Mouse (Mus musculus) lung, postnatal 36 days (tissue): ENCODE results near the gene Bbs4.
A peak's percentile ranks its signal among the peaks of the same experiment; 100 is the strongest.
"Not testable (repeated sequence)": the region's sequence is repeated elsewhere in the genome, so short reads cannot be mapped to it uniquely, and the experiment has no call there.

Experiments used
- DNase-seq: peaks from one replicate; pipeline ENCODE4 v3.0.0; 2022; ENCODE audit warnings: mixed read lengths

Bbs4 gene

DNA sequence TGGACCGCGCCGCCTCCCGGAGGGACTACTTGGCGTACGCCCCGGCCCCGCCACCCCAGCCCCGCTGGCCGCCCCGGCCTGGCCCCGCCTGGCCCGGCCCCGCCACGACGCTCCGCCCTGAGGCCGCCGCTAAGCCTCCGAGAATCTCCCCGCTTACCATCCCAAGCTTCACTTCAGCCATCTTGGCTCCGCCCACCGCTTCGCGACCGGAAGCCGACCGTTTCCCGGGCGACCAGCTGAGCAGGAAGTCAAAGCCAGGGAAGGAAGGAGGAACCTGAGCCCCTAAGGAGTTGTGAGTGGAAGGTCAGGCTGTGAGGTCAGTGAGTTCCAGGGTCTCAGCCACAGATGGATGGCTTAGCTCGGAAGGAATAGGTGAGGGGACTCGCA is at the start of gene Bbs4:
Gene Bbs4, minus strand, starts transcription at position 256 of the 387 bp plus-strand sequence.
- peak; percentile 97 for DNase-seq

DNA sequence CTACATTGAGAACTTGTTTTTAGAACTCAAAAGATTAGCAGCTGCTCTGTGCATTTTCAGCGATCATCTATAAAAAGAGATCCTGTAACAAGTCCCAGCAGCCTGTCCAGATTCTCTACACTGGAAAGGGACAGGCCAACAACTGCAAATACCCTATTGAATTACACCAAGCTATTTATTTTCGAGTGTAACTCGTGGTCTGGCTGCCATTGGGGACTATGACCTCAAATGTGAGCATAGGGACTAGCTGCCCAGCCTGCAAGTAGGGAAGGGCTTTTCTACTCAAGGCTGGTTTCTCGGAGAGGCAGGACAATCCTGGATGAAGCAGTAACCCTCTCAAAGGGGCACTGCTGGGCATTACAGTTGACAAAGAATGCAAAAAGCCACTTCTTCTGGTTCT is 35.8 kb upstream of the Bbs4 start:
- no peak for DNase-seq

DNA sequence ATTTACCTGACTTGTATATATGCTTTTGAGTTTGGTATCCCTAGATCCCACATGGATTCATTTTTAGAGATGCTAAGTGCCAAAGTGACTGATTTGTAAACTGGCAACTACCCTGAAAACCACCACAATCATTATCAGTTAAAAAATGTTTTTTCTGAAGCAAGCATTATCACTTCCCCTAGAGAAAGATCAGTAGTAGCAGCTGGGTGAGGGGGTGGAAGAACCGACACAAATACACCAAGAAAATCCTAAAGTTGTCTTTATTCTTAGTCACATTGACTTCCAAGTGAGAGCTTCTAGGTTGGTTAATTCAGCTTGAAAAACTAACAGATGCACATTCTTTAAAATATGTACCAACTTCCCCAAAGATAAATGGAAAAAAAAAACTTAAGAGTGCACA is 35.0 kb upstream of the Bbs4 start:
- DNase-seq, result no peak

DNA sequence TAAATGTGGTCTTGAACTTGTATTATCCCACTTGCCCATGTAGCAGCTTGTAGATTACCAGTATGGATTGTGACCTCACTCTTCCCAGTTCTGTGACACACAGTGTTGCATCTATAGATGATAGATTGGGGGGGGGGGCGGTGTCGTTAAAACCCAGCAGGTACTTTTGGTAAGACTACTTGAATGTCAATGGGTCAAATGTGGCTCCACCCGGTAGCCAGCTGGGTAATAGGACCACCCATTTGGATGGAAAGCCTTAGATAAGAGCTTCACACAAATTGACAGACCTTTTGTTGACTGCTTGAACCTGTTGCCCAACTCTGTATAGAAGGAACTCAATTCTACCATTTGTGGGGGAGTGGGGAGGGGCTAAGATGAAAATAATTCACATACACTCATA is 34.2 kb upstream of the Bbs4 start:
- DNase-seq, result no peak

DNA sequence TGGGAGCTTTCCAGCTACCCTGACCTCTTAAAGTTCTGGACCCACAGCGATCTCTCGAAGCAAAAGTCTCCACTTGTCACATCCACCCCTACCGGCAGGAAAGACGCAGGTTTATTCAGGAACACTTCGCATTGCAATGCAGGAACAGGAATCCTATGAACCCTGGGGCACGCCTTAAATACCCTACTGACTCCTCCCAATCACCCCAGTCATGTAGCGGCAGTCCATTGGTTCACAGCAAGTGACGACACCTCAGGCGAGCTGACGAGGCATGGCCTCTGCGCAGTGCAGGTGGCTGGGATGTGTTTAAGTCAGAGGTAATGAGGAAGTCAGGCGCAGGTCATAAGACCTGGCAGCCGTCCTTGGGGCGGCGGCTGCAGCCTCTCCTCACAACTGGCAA is 22.3 kb upstream of the Bbs4 start:
- no peak for DNase-seq

DNA sequence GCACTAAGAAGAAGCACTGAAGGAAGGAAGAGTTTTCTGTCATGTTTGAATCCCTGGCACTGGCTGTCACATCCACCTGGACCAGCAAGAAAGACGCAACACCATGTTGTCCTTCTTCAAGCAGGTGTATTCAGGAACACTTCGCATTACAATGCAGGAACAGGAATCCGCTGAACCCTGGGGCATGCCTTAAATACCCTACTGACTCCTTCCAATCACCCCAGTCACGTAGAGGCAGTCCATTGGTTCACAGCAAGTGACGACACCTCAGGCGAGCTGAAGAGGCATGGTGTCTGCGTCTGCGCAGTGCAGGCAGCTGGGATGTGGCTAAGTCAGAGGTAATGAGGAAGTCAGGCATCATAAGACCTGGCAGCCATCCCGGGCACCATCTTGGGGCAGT is 16.3 kb upstream of the Bbs4 start:
- DNase-seq, result no peak

DNA sequence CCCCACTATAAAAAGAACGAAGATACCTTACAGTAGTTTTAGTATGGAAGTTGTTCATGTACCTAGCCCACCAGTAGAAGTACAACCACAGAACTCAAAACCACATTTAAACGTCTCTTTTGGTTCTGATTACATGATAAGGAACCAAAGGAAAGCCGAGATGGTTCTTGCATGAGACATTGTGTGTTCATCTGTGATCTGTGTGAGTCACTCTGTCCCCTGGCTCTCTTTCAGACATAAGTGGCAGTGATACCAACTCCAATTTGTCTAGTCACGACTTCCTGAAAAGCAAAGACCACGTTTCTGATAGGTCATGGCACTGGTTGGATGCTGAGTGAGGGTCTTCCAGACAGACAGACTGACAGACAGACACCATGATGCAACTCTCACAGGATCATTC is 15.9 kb upstream of the Bbs4 start:
- no peak for DNase-seq

DNA sequence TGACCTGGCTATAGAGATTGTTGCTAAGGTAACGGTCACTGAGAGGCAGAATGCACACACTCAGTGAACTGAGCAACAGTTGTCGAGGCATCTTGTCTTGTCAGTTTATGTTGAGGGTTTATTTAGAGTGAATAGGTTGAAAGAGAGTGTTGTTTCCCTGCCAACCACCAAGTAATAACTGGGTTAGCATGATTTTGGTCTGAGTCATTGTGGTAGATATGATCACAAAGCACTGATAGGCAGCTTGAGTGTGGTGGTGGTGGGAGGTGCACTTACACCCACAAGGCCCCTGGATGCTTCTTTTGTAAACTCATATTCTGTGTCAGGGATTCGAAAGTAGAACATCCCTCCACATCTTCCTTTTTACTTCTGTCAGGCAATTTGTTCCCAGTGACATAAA is 7.2 kb upstream of the Bbs4 start:
- not testable (repeated sequence) for DNase-seq

DNA sequence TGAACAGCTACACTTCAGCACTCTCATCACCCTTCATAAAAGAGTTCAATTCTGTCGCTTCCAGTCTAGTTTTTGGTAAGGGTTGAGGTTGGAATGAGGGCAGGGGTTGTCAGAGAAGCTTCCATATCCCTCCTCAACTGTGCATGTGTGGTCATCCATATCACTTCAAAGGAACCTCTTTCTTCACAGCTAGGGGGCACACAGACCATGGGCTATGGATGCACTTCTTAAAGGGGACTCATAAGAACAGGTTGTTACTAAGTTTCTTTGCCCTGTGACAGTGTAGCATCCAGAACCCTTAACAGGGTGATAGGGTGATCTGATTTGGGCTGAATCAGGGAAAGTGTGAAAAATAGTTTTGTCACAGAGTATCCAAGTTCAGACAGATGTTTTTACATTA is 4.7 kb upstream of the Bbs4 start:
- DNase-seq, result not testable (repeated sequence)

DNA sequence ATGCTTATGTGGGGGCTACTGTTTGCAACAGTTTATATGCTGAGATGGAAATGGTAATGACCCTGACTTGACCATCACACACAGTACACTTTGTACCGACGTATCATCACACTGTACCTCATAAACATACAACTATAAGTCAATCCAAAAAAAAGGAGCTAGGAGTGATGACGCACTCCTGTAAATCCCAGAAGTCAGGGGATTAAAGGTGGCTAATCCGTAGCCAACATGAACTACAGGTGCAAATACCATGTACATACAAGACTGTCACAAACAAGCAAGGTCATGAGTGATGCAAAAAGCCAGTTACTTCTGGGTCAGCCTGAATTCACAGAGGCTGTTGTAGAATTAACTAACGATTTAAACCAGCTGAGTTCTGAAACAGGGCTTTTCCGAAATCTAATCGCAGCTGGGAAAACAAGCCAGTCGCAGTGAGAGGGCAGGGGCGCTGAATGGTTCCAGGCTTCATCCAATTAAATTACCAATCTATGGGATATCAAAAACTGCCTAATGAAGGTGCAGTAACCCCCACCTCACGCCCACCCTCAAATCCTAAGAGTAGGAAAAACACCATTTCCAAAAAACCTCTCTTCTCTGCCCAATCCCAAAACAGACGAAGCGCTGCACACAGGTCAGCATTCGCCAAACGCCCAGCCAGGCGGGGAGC is 589 bp downstream of the Bbs4 start:
- no peak for DNase-seq

DNA sequence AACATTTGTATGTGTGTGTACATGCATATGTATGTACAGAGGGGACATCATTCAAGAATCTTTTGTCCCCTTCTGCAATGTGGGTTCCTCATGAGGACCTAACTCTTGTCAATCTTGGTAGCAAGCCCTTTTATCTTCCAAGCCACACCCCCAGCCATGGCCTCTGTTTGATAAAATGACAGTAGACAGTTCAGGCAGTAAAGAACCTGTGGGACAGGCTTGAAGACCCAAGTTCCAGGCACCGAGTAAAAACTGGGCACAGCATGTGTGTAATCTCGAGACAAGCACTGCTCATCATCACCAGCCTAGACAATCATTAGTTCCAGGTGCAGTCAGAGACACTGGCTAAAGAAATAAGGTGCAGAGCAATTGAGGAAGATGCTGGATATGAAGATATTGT is 7.1 kb downstream of the Bbs4 start:
- DNase-seq, result no peak

DNA sequence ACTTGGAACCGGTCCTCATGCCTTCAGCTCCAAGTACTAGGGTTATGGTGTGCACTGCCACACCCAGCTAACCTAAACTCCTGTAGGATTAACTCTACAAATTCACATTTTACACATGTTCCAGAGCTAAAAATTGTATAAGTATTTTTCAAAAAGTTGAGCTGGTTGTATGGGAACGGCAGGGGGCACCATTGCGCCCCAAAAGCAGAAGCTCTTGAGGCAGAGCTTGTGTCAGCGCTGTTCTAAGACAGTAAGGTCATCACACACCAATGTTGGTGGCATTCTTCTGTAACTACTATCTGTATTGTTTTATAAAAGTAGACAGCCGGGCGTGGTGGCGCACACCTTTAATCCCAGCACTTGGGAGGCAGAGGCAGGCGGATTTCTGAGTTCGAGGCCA is 13.3 kb downstream of the Bbs4 start:
- DNase-seq, result peak; percentile 34

DNA sequence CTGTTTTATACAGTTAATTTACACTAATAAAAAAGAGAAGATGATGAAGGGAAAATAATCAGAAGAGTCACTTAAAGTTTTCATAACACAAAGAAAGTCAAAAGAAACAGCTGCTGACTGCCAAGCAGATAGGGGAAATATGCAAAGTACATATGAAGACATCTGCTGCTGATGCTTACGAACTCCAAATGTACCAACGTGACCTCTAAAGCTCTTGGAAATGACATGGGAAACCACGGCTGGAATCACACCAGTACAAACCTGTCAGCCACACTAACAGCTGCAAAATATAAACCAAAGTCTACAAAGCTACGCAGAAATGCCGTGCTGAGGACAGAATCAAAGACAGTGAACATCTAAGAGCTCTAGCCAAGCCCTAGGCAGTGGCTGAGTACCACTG is 14.2 kb downstream of the Bbs4 start:
- DNase-seq, result no peak

DNA sequence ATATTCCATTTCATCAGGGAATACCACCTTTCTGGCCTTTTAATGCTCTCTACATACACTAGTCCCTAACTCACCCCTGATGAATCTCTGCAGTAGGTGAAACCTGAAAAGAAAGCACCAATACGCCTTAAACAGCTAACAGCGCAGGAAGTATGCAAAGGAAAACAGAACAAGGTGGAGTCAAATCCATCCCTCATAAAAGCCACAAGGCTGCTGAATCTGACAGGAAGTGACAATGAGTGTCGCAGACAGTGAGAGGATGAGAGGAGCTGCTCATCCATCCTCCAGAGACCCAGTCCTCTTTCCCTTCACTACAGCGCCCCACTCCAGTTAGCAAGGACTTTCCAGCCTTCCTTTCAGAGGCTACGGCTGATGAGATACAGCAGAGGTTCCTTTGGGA is 14.9 kb downstream of the Bbs4 start:
- no peak for DNase-seq

DNA sequence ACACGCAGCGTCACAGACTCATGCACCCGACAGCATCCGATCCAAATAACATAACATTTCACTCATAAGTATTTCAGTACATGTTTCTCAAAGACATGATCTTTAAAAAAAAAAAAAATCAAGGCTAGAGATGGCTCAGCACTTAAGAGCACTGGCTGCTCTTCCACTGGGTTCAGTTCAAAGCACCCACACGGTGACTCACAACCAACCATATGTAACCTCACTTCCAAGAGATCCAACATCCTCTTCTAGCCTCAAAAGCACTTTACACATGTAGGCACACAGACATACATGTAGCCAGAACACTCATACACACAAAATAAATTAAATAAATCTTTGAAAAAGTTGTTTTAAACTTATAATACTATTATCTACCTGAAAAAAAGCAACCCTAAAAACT is 15.4 kb downstream of the Bbs4 start:
- DNase-seq, result no peak

DNA sequence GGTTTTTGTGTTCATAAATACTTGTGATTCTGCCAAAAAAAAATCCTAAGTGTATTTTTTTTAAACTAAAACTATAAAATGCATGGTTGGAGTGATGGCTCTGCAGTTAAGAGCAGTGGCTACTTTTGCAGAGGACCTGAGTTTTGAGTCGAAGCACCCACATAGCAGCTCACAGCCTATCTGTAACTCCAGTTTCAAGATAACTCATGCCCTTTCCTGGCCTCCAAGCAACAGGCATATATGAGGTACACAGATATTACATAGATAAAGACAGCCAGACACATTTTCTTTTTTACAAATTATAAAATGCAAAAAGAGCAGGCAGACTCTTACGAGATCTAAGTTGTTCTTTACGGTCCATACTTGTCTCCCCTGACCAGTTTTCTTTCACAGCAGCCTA is 16.8 kb downstream of the Bbs4 start:
- no peak for DNase-seq

DNA sequence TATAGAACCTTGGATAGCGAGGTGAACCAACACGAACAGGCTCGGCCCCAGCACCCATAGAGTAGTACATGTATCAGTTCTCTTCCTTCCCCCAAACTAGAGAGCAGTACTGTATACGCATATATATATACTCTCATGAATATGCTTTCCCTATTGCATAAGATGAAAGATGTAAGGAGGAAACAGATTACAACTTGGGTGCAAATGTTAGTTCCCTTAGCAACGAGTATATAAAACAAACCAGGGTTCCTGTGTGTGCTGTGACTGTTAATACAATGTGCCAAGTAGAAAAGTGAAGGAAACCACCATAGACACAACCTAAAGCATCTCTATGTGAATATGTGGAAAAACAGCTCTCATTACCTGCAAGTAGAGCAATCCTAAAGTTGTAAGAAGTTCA is 23.3 kb downstream of the Bbs4 start:
- DNase-seq, result no peak

DNA sequence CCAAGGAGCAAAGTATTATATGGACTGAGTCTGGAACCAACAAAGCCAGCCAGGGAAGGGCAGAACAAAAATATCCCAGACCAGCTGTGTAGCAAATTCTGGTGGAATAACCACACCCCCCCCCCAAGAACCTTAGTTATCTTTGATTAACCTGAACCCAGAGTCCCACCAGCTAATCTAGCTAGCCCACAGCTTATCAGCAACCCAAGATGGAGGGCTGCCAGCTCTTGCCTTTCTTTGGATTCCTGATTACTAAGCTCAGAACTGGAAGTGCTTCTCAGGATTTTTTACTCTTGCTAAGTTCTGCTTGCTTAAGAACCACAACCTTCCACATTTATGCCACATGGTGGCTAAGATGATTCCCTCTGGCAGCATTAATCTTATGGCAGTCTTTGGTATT is 29.0 kb downstream of the Bbs4 start:
- DNase-seq, result no peak

DNA sequence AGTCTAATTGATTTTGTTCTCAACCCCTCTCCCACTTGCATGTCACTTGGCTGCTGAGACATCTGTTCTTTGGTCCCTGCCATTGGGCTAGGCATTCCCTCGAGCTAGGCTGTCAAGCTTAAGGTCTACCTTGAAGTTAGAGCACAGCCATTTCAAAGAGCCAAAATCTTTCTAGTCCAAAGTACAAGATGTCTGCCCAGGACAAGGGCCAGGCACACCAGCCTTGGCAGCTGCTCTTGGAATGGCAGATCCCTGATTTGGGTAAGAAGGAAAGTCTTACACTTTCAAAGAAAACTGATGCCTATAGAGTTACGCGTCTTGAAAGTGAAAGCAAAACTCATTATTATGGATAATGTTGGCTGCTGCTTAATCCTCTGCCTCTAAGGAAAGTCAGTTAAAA is 37.1 kb downstream of the Bbs4 start:
- no peak for DNase-seq

DNA sequence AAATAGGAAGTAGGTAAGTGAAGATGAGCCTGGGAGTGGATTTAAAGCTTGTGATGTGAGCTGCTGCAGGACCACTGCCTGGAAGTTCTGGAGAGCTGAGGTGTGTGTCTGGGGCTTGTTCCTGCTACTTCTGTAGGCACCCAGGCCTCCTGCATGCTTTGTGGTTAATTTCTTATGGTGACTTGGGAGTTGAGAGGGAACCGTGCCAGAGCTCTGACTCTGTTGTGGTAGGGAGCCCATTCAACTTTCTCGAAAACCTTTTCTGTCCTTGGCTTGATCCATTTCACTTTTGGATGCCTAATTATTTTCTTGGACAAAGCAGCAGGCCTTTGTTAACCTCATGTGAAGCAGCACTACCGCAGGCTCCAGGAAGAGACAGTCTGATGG is 42.0 kb downstream of the Bbs4 start:
- no peak for DNase-seq

DNA sequence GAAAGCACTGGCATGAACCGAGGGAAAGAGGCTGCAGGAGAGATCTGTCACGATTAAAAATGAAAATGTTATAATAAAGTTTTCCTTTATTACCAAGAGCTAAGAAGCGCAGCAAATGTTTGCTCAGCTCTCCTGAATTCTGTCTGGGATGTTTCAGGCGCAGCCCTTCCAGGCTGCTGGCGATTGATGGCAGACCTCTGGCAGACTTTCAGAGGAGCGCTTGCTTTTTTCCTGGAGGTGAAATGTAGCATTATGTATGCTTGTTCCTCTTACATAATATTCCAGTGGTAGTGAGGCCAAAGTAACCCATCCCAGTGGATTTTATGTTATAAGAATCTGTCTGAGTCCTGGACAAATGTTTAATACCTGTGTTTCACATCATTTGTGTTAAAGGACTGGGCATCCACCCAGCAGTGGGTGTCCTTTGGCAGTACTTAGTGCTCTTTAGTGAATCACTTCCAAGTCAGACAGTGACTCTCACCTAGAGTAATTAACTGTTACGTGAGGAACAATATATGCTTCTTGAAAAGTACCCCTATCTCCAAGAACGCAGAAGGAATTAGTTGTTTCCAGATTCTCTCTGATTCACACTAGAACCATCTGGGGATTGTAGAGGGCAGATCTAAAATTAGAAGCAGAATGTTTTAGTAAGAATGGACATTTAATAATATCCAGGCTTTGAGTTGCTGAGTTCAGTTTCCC is 42.6 kb downstream of the Bbs4 start:
- peak; percentile 16 for DNase-seq

DNA sequence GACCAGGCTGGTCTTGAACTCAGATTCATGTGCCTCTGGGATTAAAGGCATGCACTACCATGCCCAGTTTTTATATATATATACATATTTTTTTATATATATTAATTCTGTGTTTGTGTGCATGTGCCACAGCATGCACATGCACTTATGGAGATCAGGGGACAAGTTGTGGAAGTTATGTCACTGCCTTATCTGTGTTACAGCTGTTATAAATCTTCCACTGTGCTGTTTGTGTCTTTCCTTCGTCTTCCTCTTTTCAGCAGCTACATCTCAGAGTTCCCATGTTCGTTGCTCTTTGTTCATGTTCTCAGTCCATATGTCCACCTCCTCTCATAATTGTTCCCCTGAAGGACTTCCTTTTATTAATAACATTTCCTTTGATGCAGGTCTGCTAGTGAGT is 45.4 kb downstream of the Bbs4 start:
- DNase-seq, result no peak

DNA sequence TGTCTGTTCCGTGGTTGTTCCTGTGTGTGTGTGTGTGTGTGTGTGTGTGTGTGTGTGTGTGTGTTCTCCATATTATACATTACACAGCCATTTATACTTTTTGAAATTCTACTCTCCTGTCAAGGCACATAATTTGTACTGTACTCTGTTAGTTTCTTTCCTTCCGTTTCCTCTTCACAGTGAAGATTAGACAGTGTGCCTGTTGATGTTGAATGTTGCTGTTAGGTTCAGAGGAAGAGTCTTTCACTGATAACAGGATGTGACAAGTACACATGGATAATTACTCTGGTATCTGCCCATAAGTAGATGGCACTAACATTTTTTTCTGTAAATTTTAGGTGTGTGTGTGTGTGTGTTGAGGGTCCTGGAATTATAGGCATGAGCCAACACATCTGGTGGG is 56.9 kb downstream of the Bbs4 start:
- DNase-seq, result no peak

DNA sequence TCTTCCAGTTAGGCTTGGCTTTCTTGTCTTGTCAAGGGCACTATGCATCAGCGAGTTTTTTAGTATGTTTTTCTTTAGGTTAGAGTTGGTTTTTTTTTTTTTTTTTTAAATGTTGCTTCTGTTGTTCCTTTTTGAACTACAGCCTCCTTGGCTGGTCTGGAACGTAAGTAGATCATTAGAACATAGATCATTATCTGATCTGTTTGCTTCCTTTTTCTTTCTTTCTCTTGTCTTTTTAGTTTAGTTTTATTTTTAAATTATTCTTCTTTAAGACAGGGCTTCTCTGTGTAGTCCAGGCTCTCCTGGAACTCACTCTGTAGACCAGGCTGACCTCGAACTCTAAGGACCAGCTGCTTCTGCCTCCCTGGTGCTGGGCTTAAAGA is 60.8 kb downstream of the Bbs4 start:
- no peak for DNase-seq
